Mouse (Mus musculus): Measurements from ENCODE around the gene Gstp2. TPM values are rescaled to one million over a fixed set of nuclear protein-coding genes. Genes with fewer than 3 reads are reported as not detected.
"Not testable (repeated sequence)": the region's sequence is repeated elsewhere in the genome, so short reads cannot be mapped to it uniquely, and the experiment has no call there.

Gene Gstp2
- polyA plus RNA-seq, 1 experiment from 2014 or later, result not detected

- no peak overlapping the region for H3K27ac ChIP-seq (ENCODE audit: low read depth, low read length)
- H3K9ac ChIP-seq (replicated peaks; ENCODE audit: low read depth, low read length), result no peak overlapping the region
- H3K4me3 ChIP-seq (ENCODE audit: low read depth, low read length), result no peak overlapping the region
- WGBS, result 77% methylated on average over 1 of the region's 1 CpGs
- no peak overlapping the region for H3K4me2 ChIP-seq (ENCODE audit: low read depth, low read length)
- H3K36me3 ChIP-seq (ENCODE audit: control insufficient read depth, insufficient read depth, low read length), result no peaks in the 10 kb centered on the region
- ATAC-seq (ENCODE audit: low read depth), result no peak
- H3K9me3 ChIP-seq (ENCODE audit: control insufficient read depth, low read length), result no peaks in the 10 kb centered on the region
- H3K4me1 ChIP-seq (ENCODE audit: control insufficient read depth, insufficient read depth, low read length), result no peaks in the 10 kb centered on the region
- H3K27me3 ChIP-seq (ENCODE audit: control insufficient read depth, insufficient read depth, low read length), result no peaks in the 10 kb centered on the region
These were observed 29.7 kb upstream of the Gstp2 start for GRCm38 (mm10) chr19:4075531-4075930.

GRCm38 (mm10) chr19:4072706-4073424 lies 27.0 kb upstream of the Gstp2 start:
- no peaks in the 10 kb centered on the region for H3K36me3 ChIP-seq (ENCODE audit: control insufficient read depth, insufficient read depth, low read length)
- no peaks in the 10 kb centered on the region for H3K27me3 ChIP-seq (ENCODE audit: control insufficient read depth, insufficient read depth, low read length)
- ATAC-seq (ENCODE audit: low read depth), result no peak
- no peak overlapping the region for H3K4me3 ChIP-seq (ENCODE audit: low read depth, low read length)
- H3K4me2 ChIP-seq (ENCODE audit: low read depth, low read length), result no peak overlapping the region
- WGBS, result 68% methylated on average over 6 of the region's 6 CpGs
- H3K9ac ChIP-seq (replicated peaks; ENCODE audit: low read depth, low read length), result no peak overlapping the region
- H3K27ac ChIP-seq (ENCODE audit: low read depth, low read length), result no peak overlapping the region
- no peaks in the 10 kb centered on the region for H3K4me1 ChIP-seq (ENCODE audit: control insufficient read depth, insufficient read depth, low read length)
- H3K9me3 ChIP-seq (ENCODE audit: control insufficient read depth, low read length), result no peaks in the 10 kb centered on the region

DNA sequence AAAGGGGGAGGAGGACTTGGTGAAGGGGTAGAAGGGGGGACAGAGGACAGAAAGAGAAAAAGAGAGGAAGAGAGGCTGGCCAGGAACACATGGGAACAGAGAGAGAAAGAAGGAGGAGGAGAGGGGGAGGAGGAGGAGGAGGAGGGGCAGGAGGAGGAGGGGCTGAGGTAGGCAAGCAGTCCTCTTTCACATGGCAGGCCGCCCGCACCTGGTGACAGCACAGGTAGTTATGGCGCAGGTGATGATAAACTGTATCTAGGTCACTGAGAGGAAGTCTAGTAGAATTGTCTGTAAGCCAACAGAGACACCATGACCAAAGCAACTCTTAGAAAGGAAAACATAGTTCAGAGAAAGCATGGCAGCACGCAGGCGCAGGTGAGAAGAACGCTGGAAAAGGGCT lies 25.6 kb upstream of the Gstp2 start:
- Histone ChIP-seq H3K9me3 (ENCODE audit: control insufficient read depth, low read length) (no peaks in the 10 kb centered on the region), H3K27me3 (ENCODE audit: control insufficient read depth, insufficient read depth, low read length) (no peaks in the 10 kb centered on the region), H3K4me1 (ENCODE audit: control insufficient read depth, insufficient read depth, low read length) (no peaks in the 10 kb centered on the region), H3K9ac (replicated peaks; ENCODE audit: low read depth, low read length) (no peak overlapping the region), H3K27ac (ENCODE audit: low read depth, low read length) (no peak overlapping the region), H3K4me2 (ENCODE audit: low read depth, low read length) (no peak overlapping the region), H3K4me3 (ENCODE audit: low read depth, low read length) (no peak overlapping the region), H3K36me3 (ENCODE audit: control insufficient read depth, insufficient read depth, low read length) (no peaks in the 10 kb centered on the region)
- WGBS, result 93% methylated on average over 6 of the region's 6 CpGs
- ATAC-seq (ENCODE audit: low read depth), result no peak

DNA sequence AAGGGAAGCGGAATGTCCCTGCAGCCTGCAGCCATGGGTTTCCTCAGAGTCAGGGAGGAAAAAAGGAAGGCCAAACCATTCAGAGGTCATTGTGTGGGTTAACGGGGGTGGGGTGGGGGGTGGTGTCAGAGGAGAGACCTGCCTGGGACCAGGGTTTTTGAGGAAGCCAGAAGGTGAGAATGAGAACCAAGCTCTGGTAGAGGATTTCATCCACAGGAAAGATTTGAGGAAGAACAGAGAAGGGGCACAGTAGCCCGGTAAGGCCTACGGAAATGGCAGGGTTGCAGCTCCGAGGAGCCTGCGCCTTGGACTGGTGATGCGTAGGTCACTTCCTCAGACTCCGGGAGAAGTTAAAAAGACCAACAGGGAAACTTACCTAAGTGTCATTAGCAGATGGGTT lies 24.9 kb upstream of the Gstp2 start:
- 82% methylated on average over 8 of the region's 8 CpGs for WGBS
- no peaks in the 10 kb centered on the region for H3K9me3 ChIP-seq (ENCODE audit: control insufficient read depth, low read length)

DNA sequence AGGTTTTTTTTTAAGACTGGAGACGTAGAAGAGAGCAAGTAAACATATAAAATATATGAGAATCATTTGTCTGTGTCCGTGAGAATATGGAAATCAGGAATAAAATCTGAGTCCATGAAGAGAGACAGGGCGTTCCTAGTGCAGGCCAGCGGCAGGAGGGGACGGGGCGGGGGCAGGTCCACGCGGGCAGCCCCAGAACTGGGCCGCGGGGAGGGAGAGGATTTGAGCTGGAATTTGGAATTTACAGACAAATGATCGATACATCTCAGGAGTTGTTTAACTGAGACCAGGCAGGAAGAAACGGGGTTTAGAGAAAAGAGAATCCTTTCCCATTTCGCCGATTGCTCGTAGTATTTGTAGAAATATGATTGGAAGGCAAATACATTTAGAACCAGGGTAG lies 24.5 kb upstream of the Gstp2 start:
- Histone ChIP-seq H3K4me2 (ENCODE audit: low read depth, low read length) (no peak overlapping the region), H3K9me3 (ENCODE audit: control insufficient read depth, low read length) (no peaks in the 10 kb centered on the region), H3K27ac (ENCODE audit: low read depth, low read length) (no peak overlapping the region), H3K36me3 (ENCODE audit: control insufficient read depth, insufficient read depth, low read length) (no peaks in the 10 kb centered on the region), H3K9ac (replicated peaks; ENCODE audit: low read depth, low read length) (no peak overlapping the region), H3K4me3 (ENCODE audit: low read depth, low read length) (no peak overlapping the region), H3K4me1 (ENCODE audit: control insufficient read depth, insufficient read depth, low read length) (no peaks in the 10 kb centered on the region), H3K27me3 (ENCODE audit: control insufficient read depth, insufficient read depth, low read length) (no peaks in the 10 kb centered on the region)
- no peak for ATAC-seq (ENCODE audit: low read depth)
- 80% methylated on average over 15 of the region's 15 CpGs for WGBS

More for the DNA sequence above, 24.9 kb upstream of the Gstp2 start:
- Histone ChIP-seq H3K27ac (ENCODE audit: low read depth, low read length) (no peak overlapping the region), H3K36me3 (ENCODE audit: control insufficient read depth, insufficient read depth, low read length) (no peaks in the 10 kb centered on the region), H3K4me1 (ENCODE audit: control insufficient read depth, insufficient read depth, low read length) (no peaks in the 10 kb centered on the region), H3K4me2 (ENCODE audit: low read depth, low read length) (no peak overlapping the region), H3K9ac (replicated peaks; ENCODE audit: low read depth, low read length) (no peak overlapping the region), H3K27me3 (ENCODE audit: control insufficient read depth, insufficient read depth, low read length) (no peaks in the 10 kb centered on the region), H3K4me3 (ENCODE audit: low read depth, low read length) (no peak overlapping the region)
- no peak for ATAC-seq (ENCODE audit: low read depth)

GRCm38 (mm10) chr19:4068717-4069410 lies 23.0 kb upstream of the Gstp2 start:
- no peaks in the 10 kb centered on the region for H3K9me3 ChIP-seq (ENCODE audit: control insufficient read depth, low read length)
- H3K4me1 ChIP-seq (ENCODE audit: control insufficient read depth, insufficient read depth, low read length), result no peaks in the 10 kb centered on the region
- no peaks in the 10 kb centered on the region for H3K36me3 ChIP-seq (ENCODE audit: control insufficient read depth, insufficient read depth, low read length)
- no peak overlapping the region for H3K27ac ChIP-seq (ENCODE audit: low read depth, low read length)
- no peak overlapping the region for H3K4me3 ChIP-seq (ENCODE audit: low read depth, low read length)
- no peak for ATAC-seq (ENCODE audit: low read depth)
- H3K27me3 ChIP-seq (ENCODE audit: control insufficient read depth, insufficient read depth, low read length), result no peaks in the 10 kb centered on the region
- no peak overlapping the region; the same call in 1 of the 2 replicates for H3K9ac ChIP-seq (replicated peaks; ENCODE audit: low read depth, low read length)
- 74% methylated on average over 15 of the region's 15 CpGs for WGBS
- no peak overlapping the region for H3K4me2 ChIP-seq (ENCODE audit: low read depth, low read length)

- H3K36me3 ChIP-seq (ENCODE audit: control insufficient read depth, insufficient read depth, low read length); H3K4me1 ChIP-seq (ENCODE audit: control insufficient read depth, insufficient read depth, low read length); H3K4me2 ChIP-seq (ENCODE audit: low read depth, low read length); H3K27me3 ChIP-seq (ENCODE audit: control insufficient read depth, insufficient read depth, low read length); H3K9ac ChIP-seq (replicated peaks; ENCODE audit: low read depth, low read length); ATAC-seq (ENCODE audit: low read depth); H3K9me3 ChIP-seq (ENCODE audit: control insufficient read depth, low read length); H3K27ac ChIP-seq (ENCODE audit: low read depth, low read length); H3K4me3 ChIP-seq (ENCODE audit: low read depth, low read length): not testable (repeated sequence)
- WGBS, result 93% methylated on average over 2 of the region's 2 CpGs
These were observed 22.4 kb upstream of the Gstp2 start for GRCm38 (mm10) chr19:4068242-4068641.

DNA sequence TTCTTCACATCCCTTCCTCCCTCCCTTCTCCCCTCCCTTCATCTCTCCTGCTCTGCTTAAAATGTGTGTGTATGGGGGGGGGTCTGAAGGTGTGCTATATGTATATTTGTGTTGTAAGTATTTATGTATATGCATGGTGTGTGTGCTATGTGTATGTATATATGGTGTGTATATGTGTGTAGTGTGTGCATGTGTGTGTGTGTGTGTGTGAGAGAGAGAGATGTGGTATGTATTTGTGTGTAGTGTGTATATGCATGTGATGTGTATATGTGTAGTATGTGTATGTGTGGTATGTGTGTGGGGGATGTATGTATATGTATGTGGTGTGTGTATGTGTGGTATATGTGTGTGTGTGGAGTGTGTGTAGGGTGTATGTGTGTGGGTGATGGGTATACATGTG lies 21.1 kb upstream of the Gstp2 start:
- Histone ChIP-seq H3K4me1 (ENCODE audit: control insufficient read depth, insufficient read depth, low read length) (no peaks in the 10 kb centered on the region), H3K9me3 (ENCODE audit: control insufficient read depth, low read length) (no peaks in the 10 kb centered on the region)

DNA sequence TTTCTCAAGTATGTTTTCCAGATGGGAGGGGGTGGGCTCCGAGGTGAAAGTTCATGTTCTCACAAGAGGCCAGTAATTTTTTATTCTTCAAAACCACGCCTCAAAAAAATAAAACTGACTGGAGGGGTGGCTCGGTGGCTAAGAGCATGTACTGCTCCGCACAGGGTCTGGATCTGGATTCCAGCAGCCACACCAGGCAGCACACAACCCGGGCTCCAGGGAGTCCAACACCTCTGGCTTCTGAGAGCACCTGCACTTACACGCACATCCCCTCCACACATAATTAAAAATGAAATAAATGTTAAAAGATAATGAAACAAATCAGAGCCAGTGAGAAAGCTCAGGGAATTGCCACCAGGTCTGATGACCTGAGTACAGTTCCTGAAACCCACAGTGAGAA lies 20.5 kb upstream of the Gstp2 start:
- no peak for ATAC-seq (ENCODE audit: low read depth)
- Histone ChIP-seq H3K4me2 (ENCODE audit: low read depth, low read length) (no peak overlapping the region), H3K36me3 (ENCODE audit: control insufficient read depth, insufficient read depth, low read length) (no peaks in the 10 kb centered on the region), H3K9ac (replicated peaks; ENCODE audit: low read depth, low read length) (no peak overlapping the region), H3K27ac (ENCODE audit: low read depth, low read length) (no peak overlapping the region), H3K9me3 (ENCODE audit: control insufficient read depth, low read length) (no peaks in the 10 kb centered on the region), H3K4me1 (ENCODE audit: control insufficient read depth, insufficient read depth, low read length) (no peaks in the 10 kb centered on the region), H3K4me3 (ENCODE audit: low read depth, low read length) (no peak overlapping the region), H3K27me3 (ENCODE audit: control insufficient read depth, insufficient read depth, low read length) (no peaks in the 10 kb centered on the region)
- WGBS, result 88% methylated on average over 6 of the region's 6 CpGs

More for the DNA sequence above, 21.1 kb upstream of the Gstp2 start:
- H3K9ac ChIP-seq (replicated peaks; ENCODE audit: low read depth, low read length), result no peak overlapping the region
- H3K4me2 ChIP-seq (ENCODE audit: low read depth, low read length), result no peak overlapping the region
- no peak overlapping the region for H3K4me3 ChIP-seq (ENCODE audit: low read depth, low read length)
- no peak overlapping the region for H3K27ac ChIP-seq (ENCODE audit: low read depth, low read length)
- no peak for ATAC-seq (ENCODE audit: low read depth)
- no peaks in the 10 kb centered on the region for H3K36me3 ChIP-seq (ENCODE audit: control insufficient read depth, insufficient read depth, low read length)
- H3K27me3 ChIP-seq (ENCODE audit: control insufficient read depth, insufficient read depth, low read length), result no peaks in the 10 kb centered on the region
